Mouse (Mus musculus) midbrain, embryonic 13.5 days (tissue): ENCODE data around the gene Ribc2. TPM values are rescaled to one million over a fixed set of nuclear protein-coding genes. Genes with fewer than 3 reads are reported as not detected.
A peak's percentile ranks its signal among the peaks of the same experiment; 100 is the strongest.

Experiments
- ATAC-seq: fragments of 200-750 bp; cut with Nextera tagmentation; 2 replicates; pipeline ENCODE4 v1.8.0; 2017; ENCODE audit warnings: mild to moderate bottlenecking, moderate TSS enrichment, moderate library complexity
- H3K27ac ChIP-seq: fragments of 300-500 bp; sonication (generic); 2 replicates; pipeline ENCODE4 v1.5.1; 2015; ENCODE audit warnings: inconsistent platforms, mild to moderate bottlenecking, moderate library complexity
- H3K27me3 ChIP-seq: fragments of 300-500 bp; sonication (generic); 2 replicates; pipeline ENCODE4 v1.6.1; 2015; ENCODE audit warnings: mild to moderate bottlenecking, inconsistent platforms
- H3K36me3 ChIP-seq: fragments of 300-500 bp; sonication (generic); 2 replicates; pipeline ENCODE4 v1.6.1; 2015; ENCODE audit warnings: mild to moderate bottlenecking, inconsistent platforms
- H3K4me1 ChIP-seq: fragments of 300-500 bp; sonication (generic); replicated peaks from 2 replicates; pipeline ENCODE4 v1.6.1; 2015; ENCODE audit warnings: inconsistent platforms
- H3K4me2 ChIP-seq: fragments of 300-500 bp; sonication (generic); replicated peaks from 2 replicates; pipeline ENCODE4 v1.6.1; 2015; ENCODE audit warnings: moderate library complexity, mild to moderate bottlenecking, inconsistent platforms
- H3K4me3 ChIP-seq: fragments of 300-500 bp; sonication (generic); replicated peaks from 2 replicates; pipeline ENCODE4 v1.5.1; 2015; ENCODE audit warnings: mild to moderate bottlenecking, inconsistent platforms
- H3K9ac ChIP-seq: fragments of 300-500 bp; sonication (generic); replicated peaks from 2 replicates; pipeline ENCODE4 v1.6.1; 2015; ENCODE audit warnings: mild to moderate bottlenecking, inconsistent platforms
- H3K9me3 ChIP-seq: fragments of 300-500 bp; sonication (generic); 2 replicates; pipeline ENCODE4 v1.6.1; 2016; ENCODE audit warnings: mild to moderate bottlenecking, inconsistent platforms
- WGBS: fragments of 180-500 bp; shearing (Covaris S2); methylation state at CpG from one replicate; pipeline ENCODE4 v1.1.7; 2015; 5-methylcytosine and 5-hydroxymethylcytosine counted together
- polyA plus RNA-seq: library from polyadenylated mRNA; unstranded; fragments of >200 nt; fragmentation: Nextera tagmentation; extraction: Ambion mirVana; gene quantifications from 2 replicates; pipeline ENCODE4 v1.2.1, GENCODE M21; 2015

Ribc2 gene
- 0.43 and 0.62 TPM in 2 replicates for polyA plus RNA-seq

DNA sequence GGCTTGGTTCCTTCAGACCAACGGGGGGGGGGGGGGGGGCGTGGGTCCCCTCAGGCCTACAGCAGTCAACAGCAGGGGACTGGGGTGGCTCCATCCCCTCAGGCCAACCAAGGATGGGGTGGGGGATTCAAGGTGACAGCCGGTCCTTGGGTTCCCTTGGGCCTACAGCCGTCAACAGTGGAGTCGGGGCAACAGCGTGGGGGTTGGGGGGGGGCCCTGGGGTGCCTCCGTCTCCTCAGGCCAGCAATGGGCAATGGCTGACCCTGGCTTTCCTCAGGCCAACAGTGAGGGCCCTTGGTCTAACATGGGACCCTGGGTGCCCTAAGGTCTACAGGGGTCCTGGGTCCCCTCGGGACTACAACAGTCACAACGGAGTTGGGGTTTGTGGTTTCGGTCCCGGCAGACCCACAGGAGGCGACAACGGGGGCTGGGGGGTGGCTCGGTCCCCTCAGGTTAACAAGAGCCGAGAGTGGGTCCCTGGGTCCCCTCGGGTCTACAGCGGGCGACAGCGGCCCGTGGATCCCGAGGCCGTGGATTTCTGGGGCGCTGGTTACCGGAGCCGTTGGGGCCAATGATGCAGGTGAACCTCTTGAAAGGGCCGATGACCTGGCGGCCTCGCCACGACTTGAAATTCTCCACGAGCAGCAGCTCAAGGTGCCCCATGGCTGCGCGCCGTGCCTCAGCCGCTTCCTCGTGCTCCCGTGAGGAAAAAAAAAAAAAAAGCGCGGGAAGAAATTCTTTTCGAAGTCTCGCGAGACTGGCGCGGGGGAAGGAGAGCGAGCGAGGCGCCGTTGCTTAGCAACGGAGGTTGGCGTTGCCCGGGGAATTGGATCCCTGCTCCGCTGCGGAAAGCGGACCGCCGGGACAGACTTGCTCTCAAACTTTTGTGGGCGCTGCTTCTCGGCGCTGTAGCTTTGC, at the start of gene Ribc2, which contains the start of gene Smc1b:
Ribc2 (plus strand) TSS at position 804 of the 918 bp plus-strand sequence.
Smc1b (minus strand) TSS at position 690 of the 918 bp plus-strand sequence.
- Histone ChIP-seq H3K4me2 (peak within 1 kb of the TSS; percentile 61), H3K4me1 (peaks cover 10% of the 10 kb centered on the region), H3K27me3 (peaks cover 13% of the 10 kb centered on the region), H3K27ac (no peak within 1 kb of the TSS), H3K9me3 (no peaks in the 10 kb centered on the region), H3K4me3 (peak within 1 kb of the TSS; percentile 40), H3K9ac (peak within 1 kb of the TSS; percentile 48; the same call in 1 of the 2 replicates), H3K36me3 (no peaks in the 10 kb centered on the region)
- WGBS: 33% methylated on average over 54 of the region's 58 CpGs
- peak; percentile 65 for ATAC-seq

DNA sequence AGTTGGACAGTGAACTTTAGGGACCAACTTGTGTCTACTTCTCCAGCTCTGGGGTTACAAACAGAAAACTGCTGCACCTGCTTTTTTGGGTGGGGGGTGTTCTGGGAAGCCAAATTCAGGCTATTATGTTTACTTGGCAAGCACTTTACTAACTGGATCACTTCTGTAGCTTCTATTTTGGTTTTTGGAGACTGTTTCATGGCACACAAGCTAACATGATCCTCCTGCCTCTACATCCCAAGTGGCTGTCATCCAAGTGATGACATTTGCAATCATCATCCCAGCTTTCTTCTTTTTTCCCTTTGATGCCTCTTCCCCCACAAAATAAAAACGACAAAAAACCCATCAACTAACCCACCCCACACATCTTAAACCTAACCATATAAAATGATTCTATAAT, 46.2 kb upstream of the Ribc2 start:
- no peak overlapping the region for H3K27ac ChIP-seq
- H3K36me3 ChIP-seq: no peaks in the 10 kb centered on the region
- no peak for ATAC-seq
- 80% methylated on average over 1 of the region's 1 CpGs for WGBS
- no peak overlapping the region for H3K9ac ChIP-seq
- H3K27me3 ChIP-seq: no peaks in the 10 kb centered on the region
- no peaks in the 10 kb centered on the region for H3K4me1 ChIP-seq
- H3K4me2 ChIP-seq: no peak overlapping the region
- no peaks in the 10 kb centered on the region for H3K9me3 ChIP-seq
- no peak overlapping the region for H3K4me3 ChIP-seq

GRCm38 (mm10) chr15:85132193-85132520, 279 bp downstream of the Ribc2 start:
- Histone ChIP-seq H3K9ac (no peak overlapping the region), H3K36me3 (no peaks in the 10 kb centered on the region), H3K4me2 (peak overlapping the region; percentile 61), H3K4me3 (peak overlapping the region; percentile 40), H3K27me3 (peaks cover 13% of the 10 kb centered on the region), H3K9me3 (no peaks in the 10 kb centered on the region), H3K4me1 (peaks cover 10% of the 10 kb centered on the region), H3K27ac (no peak overlapping the region)
- 17% methylated on average over 10 of the region's 10 CpGs for WGBS
- ATAC-seq: peak; percentile 63

DNA sequence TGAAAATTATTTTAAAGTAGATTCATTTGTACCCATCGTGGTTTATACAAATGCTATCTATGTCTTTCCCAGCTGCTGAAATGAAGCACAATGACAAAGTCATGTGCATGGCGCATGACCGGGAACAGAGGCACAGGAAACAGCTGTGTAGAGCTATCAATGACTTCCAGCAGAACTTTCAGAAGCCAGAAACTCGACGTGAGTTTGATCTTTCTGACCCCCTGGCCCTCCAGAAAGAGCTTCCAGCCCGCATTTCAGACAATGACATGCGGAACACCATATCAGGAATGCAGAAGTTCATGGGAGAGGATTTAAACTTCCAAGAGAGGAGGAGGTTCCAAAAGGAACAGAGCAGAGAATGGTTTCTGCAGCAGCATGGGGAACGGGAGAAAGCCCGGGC, 3.3 kb downstream of the Ribc2 start:
- Histone ChIP-seq H3K9ac (no peak overlapping the region), H3K36me3 (no peaks in the 10 kb centered on the region), H3K4me2 (no peak overlapping the region), H3K9me3 (no peaks in the 10 kb centered on the region), H3K27ac (no peak overlapping the region), H3K4me3 (no peak overlapping the region), H3K4me1 (peaks cover 10% of the 10 kb centered on the region), H3K27me3 (peaks cover 13% of the 10 kb centered on the region)
- no peak for ATAC-seq
- WGBS: 38% methylated on average over 9 of the region's 9 CpGs

- ATAC-seq: no peak
- Histone ChIP-seq H3K4me2 (no peak overlapping the region), H3K36me3 (no peaks in the 10 kb centered on the region), H3K4me1 (peaks cover 3% of the 10 kb centered on the region; the same call in 1 of the 2 replicates), H3K4me3 (no peak overlapping the region), H3K9ac (no peak overlapping the region), H3K9me3 (no peaks in the 10 kb centered on the region), H3K27me3 (no peaks in the 10 kb centered on the region), H3K27ac (no peak overlapping the region)
- WGBS: 95% methylated on average over 10 of the region's 10 CpGs
These were observed 9.4 kb downstream of the Ribc2 start for GRCm38 (mm10) chr15:85141290-85141689.

DNA sequence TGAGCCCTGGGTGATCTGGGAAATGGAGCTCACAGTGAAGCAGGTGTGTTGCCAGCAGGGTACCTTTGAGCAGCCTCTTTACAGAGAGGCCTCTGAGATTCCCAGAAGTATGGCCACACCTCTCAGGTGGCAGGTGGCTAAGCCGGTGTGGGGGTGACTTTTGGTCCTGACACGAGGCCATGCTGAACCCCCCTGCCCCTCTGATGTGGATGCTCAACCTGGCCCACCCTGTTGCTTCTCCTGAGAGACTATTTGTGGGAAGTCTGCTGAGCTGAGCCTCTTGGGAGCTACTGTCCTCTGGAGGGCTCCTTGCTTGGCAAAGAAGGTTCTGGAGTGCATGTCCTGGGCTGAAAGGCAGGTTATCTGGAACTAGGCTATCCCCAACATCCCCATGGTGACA, 10.6 kb downstream of the Ribc2 start:
- H3K9me3 ChIP-seq: no peaks in the 10 kb centered on the region
- peaks cover 3% of the 10 kb centered on the region; the same call in 1 of the 2 replicates for H3K4me1 ChIP-seq
- H3K9ac ChIP-seq: no peak overlapping the region
- no peaks in the 10 kb centered on the region for H3K36me3 ChIP-seq
- 70% methylated on average over 2 of the region's 2 CpGs for WGBS
- H3K4me2 ChIP-seq: no peak overlapping the region
- no peak overlapping the region for H3K4me3 ChIP-seq
- H3K27ac ChIP-seq: no peak overlapping the region
- no peaks in the 10 kb centered on the region for H3K27me3 ChIP-seq
- ATAC-seq: no peak

DNA sequence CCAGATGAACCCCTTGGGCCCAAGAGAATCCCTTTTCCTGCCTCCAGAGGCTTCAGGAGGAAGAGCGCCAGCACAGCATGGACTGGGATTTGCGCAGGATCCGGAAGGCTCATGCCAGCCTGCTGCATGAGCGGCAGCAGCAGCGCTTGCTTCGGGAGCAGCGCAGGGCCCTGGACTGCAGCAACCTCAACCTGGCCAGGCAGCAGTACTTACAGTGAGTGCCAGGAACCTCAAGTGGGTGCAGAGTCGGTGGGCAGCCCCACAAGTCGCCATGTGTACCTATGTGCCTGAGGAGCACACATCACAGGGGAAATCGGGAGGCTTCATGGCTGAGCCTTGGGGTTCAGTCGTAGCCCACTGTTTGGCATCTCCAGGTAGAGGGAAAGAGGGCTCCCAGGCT, 11.3 kb downstream of the Ribc2 start:
- Histone ChIP-seq H3K4me2 (no peak overlapping the region), H3K9ac (no peak overlapping the region), H3K9me3 (no peaks in the 10 kb centered on the region), H3K4me1 (peaks cover 6% of the 10 kb centered on the region; the same call in 1 of the 2 replicates), H3K27me3 (no peaks in the 10 kb centered on the region), H3K4me3 (no peak overlapping the region), H3K36me3 (no peaks in the 10 kb centered on the region), H3K27ac (no peak overlapping the region)
- 90% methylated on average over 11 of the region's 11 CpGs for WGBS
- ATAC-seq: no peak

DNA sequence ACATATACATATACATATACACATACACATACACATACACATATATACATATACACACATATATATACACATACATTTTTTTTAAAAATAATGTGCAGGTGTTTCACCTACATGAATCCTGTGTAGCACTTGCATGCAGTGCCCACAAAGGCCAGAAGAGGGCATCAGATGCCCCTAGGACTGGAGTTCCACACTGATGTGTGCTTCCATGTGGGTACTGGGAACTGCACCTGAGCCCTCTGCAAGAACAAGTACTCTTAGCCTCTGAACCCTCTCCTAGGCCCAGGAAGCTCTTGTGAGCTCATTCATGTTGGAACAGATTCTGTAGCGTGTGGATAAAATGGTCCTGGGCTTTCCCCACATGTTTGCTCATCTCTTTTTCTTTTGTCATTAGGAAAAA, 11.9 kb downstream of the Ribc2 start:
- peaks cover 6% of the 10 kb centered on the region; the same call in 1 of the 2 replicates for H3K4me1 ChIP-seq
- no peak overlapping the region for H3K4me2 ChIP-seq
- no peak overlapping the region for H3K4me3 ChIP-seq
- no peaks in the 10 kb centered on the region for H3K9me3 ChIP-seq
- no peaks in the 10 kb centered on the region for H3K36me3 ChIP-seq
- no peaks in the 10 kb centered on the region for H3K27me3 ChIP-seq
- no peak for ATAC-seq
- no peak overlapping the region for H3K27ac ChIP-seq
- WGBS: 97% methylated on average over 1 of the region's 1 CpGs
- H3K9ac ChIP-seq: no peak overlapping the region

- no peak overlapping the region for H3K9ac ChIP-seq
- H3K4me2 ChIP-seq: no peak overlapping the region
- H3K27me3 ChIP-seq: no peaks in the 10 kb centered on the region
- peaks cover 6% of the 10 kb centered on the region; the same call in 1 of the 2 replicates for H3K4me1 ChIP-seq
- no peak for ATAC-seq
- no peaks in the 10 kb centered on the region for H3K9me3 ChIP-seq
- WGBS: 86% methylated on average over 5 of the region's 5 CpGs
- H3K4me3 ChIP-seq: no peak overlapping the region
- no peak overlapping the region for H3K27ac ChIP-seq
- no peaks in the 10 kb centered on the region for H3K36me3 ChIP-seq
These were observed 12.4 kb downstream of the Ribc2 start for GRCm38 (mm10) chr15:85144249-85144648.

DNA sequence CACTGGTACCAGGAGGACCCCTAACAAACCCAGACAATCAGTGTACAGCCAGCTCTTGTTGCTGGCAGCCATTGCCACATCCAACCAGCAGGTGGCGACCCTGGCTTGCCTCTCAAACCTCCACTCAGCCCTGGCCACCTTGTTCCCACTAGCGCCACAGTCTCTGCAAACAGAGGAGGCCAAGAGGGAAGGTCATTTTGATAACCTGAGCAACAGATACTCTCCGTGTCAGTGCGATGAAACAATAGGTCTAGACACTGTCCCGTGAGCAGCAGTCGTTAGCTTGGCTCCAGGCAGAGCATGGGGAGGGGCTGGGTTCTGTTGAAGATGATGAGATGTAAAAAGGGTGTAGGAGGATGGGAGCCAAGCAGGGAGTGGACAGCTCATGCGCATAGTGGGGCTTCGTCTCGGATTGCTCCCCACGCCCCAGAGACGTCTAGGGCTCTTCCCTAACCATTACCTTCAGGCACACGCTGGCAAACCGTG, 19.6 kb downstream of the Ribc2 start:
- Histone ChIP-seq H3K4me3 (no peak overlapping the region), H3K9me3 (no peaks in the 10 kb centered on the region), H3K4me2 (no peak overlapping the region), H3K27me3 (0 out of 2 replicates have a peak, but pooled peaks cover 4% of the 10 kb centered on the region), H3K27ac (no peak overlapping the region), H3K36me3 (no peaks in the 10 kb centered on the region), H3K4me1 (peaks cover 5% of the 10 kb centered on the region; the same call in 1 of the 2 replicates), H3K9ac (0 out of 2 replicates have a peak overlapping the region, but pooled peaks have one; percentile 42)
- WGBS: 33% methylated on average over 13 of the region's 13 CpGs
- ATAC-seq: peak; percentile 69

- peaks cover 5% of the 10 kb centered on the region; the same call in 1 of the 2 replicates for H3K4me1 ChIP-seq
- H3K36me3 ChIP-seq: no peaks in the 10 kb centered on the region
- no peaks in the 10 kb centered on the region for H3K9me3 ChIP-seq
- H3K27me3 ChIP-seq: 0 out of 2 replicates have a peak, but pooled peaks cover 4% of the 10 kb centered on the region
- ATAC-seq: no peak
- no peak overlapping the region for H3K27ac ChIP-seq
- no peak overlapping the region for H3K4me2 ChIP-seq
- WGBS: 74% methylated on average over 3 of the region's 3 CpGs
- no peak overlapping the region for H3K4me3 ChIP-seq
- H3K9ac ChIP-seq: no peak overlapping the region
These were observed 20.7 kb downstream of the Ribc2 start for GRCm38 (mm10) chr15:85152577-85152976.

DNA sequence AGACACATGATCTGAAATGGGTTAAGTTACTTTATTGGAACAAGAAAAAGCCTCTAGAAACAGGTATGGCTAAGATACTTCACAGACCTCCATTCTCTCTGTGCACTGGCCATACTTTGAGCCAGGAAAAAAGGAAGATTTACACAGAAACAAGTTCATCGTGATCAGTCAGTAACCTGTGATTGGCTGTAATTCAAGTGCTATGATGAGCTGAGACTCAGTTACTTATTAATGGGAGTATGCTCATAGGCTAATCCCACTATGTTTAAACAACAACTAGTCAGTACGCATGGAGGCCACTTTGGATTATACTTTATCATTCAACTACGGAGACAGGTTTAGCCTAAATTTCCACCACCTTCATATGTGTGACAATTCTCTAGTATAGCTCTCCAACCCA, 22.2 kb downstream of the Ribc2 start:
- no peak overlapping the region for H3K4me2 ChIP-seq
- peaks cover 3% of the 10 kb centered on the region; the same call in 1 of the 2 replicates for H3K4me1 ChIP-seq
- no peaks in the 10 kb centered on the region for H3K36me3 ChIP-seq
- 92% methylated on average over 3 of the region's 3 CpGs for WGBS
- H3K27me3 ChIP-seq: 0 out of 2 replicates have a peak, but pooled peaks cover 4% of the 10 kb centered on the region
- H3K9me3 ChIP-seq: no peaks in the 10 kb centered on the region
- no peak for ATAC-seq
- H3K27ac ChIP-seq: no peak overlapping the region
- H3K9ac ChIP-seq: no peak overlapping the region
- no peak overlapping the region for H3K4me3 ChIP-seq
